Mouse (Mus musculus): ENCODE data around the gene Etl4. TPM values are rescaled to one million over a fixed set of nuclear protein-coding genes. Genes with fewer than 3 reads are reported as not detected.

Etl4 gene
- total and polyA plus RNA-seq, 2 experiments from 2014 or later, result 6.4 to 14.8 TPM

DNA sequence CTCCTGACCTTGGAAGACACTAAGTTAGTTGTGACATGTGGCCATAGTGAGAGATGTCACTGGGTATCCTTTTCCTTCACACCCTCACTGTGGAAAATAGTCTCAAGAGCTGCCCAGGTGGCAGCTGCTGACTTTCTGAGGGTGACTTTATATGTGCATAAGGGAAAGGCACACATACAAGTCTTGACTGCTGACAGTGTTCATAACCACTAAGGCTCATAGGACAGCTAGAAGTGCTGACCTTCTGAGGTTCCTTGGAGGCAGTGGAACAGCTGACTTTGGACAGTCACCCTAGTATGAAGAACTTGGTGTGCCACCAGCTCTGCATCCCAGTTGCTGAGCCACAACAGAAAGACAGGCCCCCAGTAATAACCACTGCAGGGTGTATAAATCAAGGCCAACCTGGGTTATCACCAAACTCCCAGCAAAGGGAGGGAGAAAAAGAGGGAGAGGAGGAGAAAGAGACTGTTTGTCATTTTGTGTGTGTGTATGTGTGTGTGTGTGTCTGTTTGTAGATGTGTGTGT, 855.0 kb downstream of the Etl4 start:
- no peak overlapping the region for H3K4me3 ChIP-seq (ENCODE audit: low read length)
- no peak for TF ChIP-seq CTCF (IDR thresholded peaks at IDR 0.05; ENCODE audit: low read depth)
- no peaks in the 10 kb centered on the region for H3K27me3 ChIP-seq (ENCODE audit: insufficient read depth, low read length)
- no peak overlapping the region for H3K27ac ChIP-seq
- DNase-seq (ENCODE audit: low spot score), result no peak
- H3K9ac ChIP-seq (replicated peaks; ENCODE audit: low read length), result no peak overlapping the region
- no peak overlapping the region for H3K4me2 ChIP-seq (ENCODE audit: low read depth, low read length)
- no peaks in the 10 kb centered on the region for H3K9me3 ChIP-seq (ENCODE audit: low read length)
- H3K36me3 ChIP-seq (ENCODE audit: insufficient read depth, low read length), result no peaks in the 10 kb centered on the region
- ATAC-seq, result no peak
- H3K4me1 ChIP-seq (ENCODE audit: insufficient read depth, low read length), result no peaks in the 10 kb centered on the region

DNA sequence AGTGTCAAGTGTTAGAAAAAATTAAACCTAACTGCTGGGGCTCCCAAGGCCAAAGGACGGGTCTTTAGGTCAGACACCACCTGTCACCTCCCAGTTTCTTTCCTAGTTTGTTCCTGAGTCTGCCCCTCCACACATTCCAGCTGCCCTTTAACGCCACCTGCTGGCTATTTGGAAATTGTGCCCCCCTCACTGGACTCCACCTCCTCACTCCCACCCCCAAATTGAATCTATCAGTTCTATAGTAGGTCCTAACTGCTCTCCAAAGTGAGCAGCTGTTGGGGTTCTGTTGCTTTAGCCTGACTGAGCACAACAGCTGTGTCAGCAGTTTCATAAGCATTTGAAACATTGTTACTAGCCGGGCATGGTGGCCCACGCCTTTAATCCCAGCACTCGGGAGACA, 859.1 kb downstream of the Etl4 start:
- Histone ChIP-seq H3K9me3 (ENCODE audit: low read length) (no peaks in the 10 kb centered on the region), H3K9ac (replicated peaks; ENCODE audit: low read length) (no peak overlapping the region), H3K27me3 (ENCODE audit: insufficient read depth, low read length) (no peaks in the 10 kb centered on the region), H3K4me3 (ENCODE audit: low read length) (no peak overlapping the region), H3K36me3 (ENCODE audit: insufficient read depth, low read length) (no peaks in the 10 kb centered on the region), H3K4me1 (ENCODE audit: insufficient read depth, low read length) (no peaks in the 10 kb centered on the region), H3K27ac (no peak overlapping the region), H3K4me2 (ENCODE audit: low read depth, low read length) (no peak overlapping the region)
- ATAC-seq (no peak), DNase-seq (ENCODE audit: low spot score) (no peak)
- TF ChIP-seq CTCF (IDR thresholded peaks at IDR 0.05; ENCODE audit: low read depth), result no peak; the same call in 1 of the 2 replicates
- WGBS, result 71% methylated on average over 5 of the region's 5 CpGs

DNA sequence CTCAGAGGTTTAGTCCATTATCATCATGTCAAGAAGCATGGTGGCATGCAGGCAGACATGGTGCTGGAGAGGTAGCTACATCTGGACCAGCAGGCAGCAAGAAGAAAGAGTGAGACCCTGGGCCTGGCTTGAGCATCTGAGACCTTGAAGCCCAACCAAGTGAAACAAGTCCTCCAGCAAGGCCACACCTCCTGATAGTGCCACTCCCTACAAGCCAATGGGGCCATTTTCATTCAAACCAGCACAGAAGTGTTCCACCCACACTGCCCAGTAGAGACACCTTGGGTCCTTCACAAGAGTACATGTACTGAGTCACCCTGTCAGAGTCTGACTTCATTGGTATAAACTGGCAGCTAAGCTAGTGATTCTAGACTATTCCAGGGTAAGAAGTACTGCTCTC, 860.6 kb downstream of the Etl4 start:
- H3K27me3 ChIP-seq (ENCODE audit: insufficient read depth, low read length), result no peaks in the 10 kb centered on the region
- no peaks in the 10 kb centered on the region for H3K36me3 ChIP-seq (ENCODE audit: insufficient read depth, low read length)
- ATAC-seq (no peak), DNase-seq (ENCODE audit: low spot score) (no peak)
- no peaks in the 10 kb centered on the region for H3K4me1 ChIP-seq (ENCODE audit: insufficient read depth, low read length)
- H3K9ac ChIP-seq (replicated peaks; ENCODE audit: low read length), result no peak overlapping the region
- no peak overlapping the region for H3K27ac ChIP-seq
- H3K4me3 ChIP-seq (ENCODE audit: low read length), result no peak overlapping the region
- H3K4me2 ChIP-seq (ENCODE audit: low read depth, low read length), result no peak overlapping the region
- no peak for TF ChIP-seq CTCF (IDR thresholded peaks at IDR 0.05; ENCODE audit: low read depth)
- H3K9me3 ChIP-seq (ENCODE audit: low read length), result no peaks in the 10 kb centered on the region

DNA sequence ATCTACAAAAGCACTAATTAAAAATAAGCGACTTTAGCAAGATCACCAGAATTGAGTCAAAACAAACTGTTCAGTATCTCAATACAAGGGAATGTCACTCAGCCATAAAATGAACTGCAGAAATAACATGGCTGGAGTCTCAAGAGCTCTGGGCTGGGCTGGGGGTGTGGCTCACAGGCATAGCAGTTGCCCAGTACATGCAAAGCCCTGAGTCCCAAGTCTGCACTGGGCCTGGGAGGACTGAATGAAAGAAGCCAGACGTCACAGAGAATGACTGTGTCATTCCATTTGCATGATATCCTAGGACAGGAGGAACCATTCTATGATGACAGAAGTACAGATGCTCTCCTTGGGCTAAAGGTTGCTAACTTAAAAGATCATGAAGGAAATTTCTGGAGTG, 864.9 kb downstream of the Etl4 start:
- H3K9me3 ChIP-seq (ENCODE audit: low read length), result no peaks in the 10 kb centered on the region
- no peak for ATAC-seq
- DNase-seq (ENCODE audit: low spot score), result no peak
- H3K4me3 ChIP-seq (ENCODE audit: low read length), result no peak overlapping the region
- H3K4me2 ChIP-seq (ENCODE audit: low read depth, low read length), result no peak overlapping the region
- no peaks in the 10 kb centered on the region for H3K36me3 ChIP-seq (ENCODE audit: insufficient read depth, low read length)
- 72% methylated on average over 2 of the region's 2 CpGs for WGBS
- no peak overlapping the region for H3K9ac ChIP-seq (replicated peaks; ENCODE audit: low read length)
- no peak for TF ChIP-seq CTCF (IDR thresholded peaks at IDR 0.05; ENCODE audit: low read depth)
- no peaks in the 10 kb centered on the region for H3K27me3 ChIP-seq (ENCODE audit: insufficient read depth, low read length)
- H3K27ac ChIP-seq, result no peak overlapping the region
- no peaks in the 10 kb centered on the region for H3K4me1 ChIP-seq (ENCODE audit: insufficient read depth, low read length)

DNA sequence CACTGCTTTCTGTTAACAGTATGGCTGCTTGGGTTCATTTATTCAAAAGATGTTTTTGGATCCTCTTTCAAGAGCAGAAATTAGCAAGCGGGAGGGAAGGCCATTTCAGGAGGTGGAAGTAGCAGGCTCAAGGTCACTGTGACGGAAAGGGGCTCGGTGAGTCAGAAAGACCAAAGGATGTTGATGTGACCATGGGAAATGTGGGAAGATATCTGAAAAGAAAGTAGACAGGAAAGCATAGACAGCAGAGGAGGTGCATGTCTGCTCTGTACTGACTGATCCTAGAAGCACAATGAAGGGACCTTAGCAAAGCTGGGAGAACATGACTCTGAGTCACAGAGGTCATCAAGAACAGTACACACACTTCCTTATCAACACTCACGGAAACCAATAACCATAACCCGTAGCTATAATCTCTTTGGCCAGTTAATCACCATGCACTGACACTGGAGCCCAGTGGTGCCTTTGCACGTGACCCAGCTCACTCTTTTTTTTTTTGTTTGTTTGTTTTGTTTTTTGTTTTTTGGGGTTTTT, 866.7 kb downstream of the Etl4 start:
- ATAC-seq, result no peak
- 94% methylated on average over 6 of the region's 6 CpGs for WGBS
- Histone ChIP-seq H3K9ac (replicated peaks; ENCODE audit: low read length) (no peak overlapping the region), H3K4me2 (ENCODE audit: low read depth, low read length) (no peak overlapping the region), H3K36me3 (ENCODE audit: insufficient read depth, low read length) (no peaks in the 10 kb centered on the region), H3K27ac (no peak overlapping the region), H3K27me3 (ENCODE audit: insufficient read depth, low read length) (no peaks in the 10 kb centered on the region), H3K9me3 (ENCODE audit: low read length) (no peaks in the 10 kb centered on the region), H3K4me3 (ENCODE audit: low read length) (no peak overlapping the region), H3K4me1 (ENCODE audit: insufficient read depth, low read length) (no peaks in the 10 kb centered on the region)
- TF ChIP-seq CTCF (IDR thresholded peaks at IDR 0.05; ENCODE audit: low read depth), result no peak
- DNase-seq (ENCODE audit: low spot score), result no peak

DNA sequence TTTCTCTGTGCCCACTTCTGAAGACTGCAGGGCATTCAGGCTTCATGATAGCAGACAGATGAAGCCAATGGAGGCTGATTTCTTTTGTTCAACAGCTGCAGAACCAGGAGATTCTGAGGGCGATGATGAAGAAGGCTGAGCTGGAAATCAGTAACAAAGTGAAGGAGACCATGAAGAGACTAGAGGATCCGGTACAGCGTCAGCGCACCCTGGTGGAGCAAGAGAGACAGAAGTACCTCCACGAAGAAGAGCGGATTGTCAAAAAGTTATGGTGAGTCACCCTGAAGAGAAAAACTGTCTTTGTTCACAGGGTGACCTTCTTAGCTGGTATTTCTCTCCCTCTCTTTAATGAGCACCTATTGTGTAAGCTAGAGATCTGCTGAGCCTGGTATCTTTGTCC, 868.4 kb downstream of the Etl4 start:
- Histone ChIP-seq H3K9ac (replicated peaks; ENCODE audit: low read length) (no peak overlapping the region), H3K9me3 (ENCODE audit: low read length) (no peaks in the 10 kb centered on the region), H3K27ac (no peak overlapping the region), H3K27me3 (ENCODE audit: insufficient read depth, low read length) (no peaks in the 10 kb centered on the region), H3K4me1 (ENCODE audit: insufficient read depth, low read length) (no peaks in the 10 kb centered on the region), H3K4me2 (ENCODE audit: low read depth, low read length) (no peak overlapping the region), H3K4me3 (ENCODE audit: low read length) (no peak overlapping the region), H3K36me3 (ENCODE audit: insufficient read depth, low read length) (no peaks in the 10 kb centered on the region)
- peak; percentile 41; the same call in 1 of the 2 replicates for ATAC-seq
- peak; percentile 73 for DNase-seq (ENCODE audit: low spot score)
- peak; percentile 67 for TF ChIP-seq CTCF (IDR thresholded peaks at IDR 0.05; ENCODE audit: low read depth)
- 71% methylated on average over 6 of the region's 6 CpGs for WGBS

DNA sequence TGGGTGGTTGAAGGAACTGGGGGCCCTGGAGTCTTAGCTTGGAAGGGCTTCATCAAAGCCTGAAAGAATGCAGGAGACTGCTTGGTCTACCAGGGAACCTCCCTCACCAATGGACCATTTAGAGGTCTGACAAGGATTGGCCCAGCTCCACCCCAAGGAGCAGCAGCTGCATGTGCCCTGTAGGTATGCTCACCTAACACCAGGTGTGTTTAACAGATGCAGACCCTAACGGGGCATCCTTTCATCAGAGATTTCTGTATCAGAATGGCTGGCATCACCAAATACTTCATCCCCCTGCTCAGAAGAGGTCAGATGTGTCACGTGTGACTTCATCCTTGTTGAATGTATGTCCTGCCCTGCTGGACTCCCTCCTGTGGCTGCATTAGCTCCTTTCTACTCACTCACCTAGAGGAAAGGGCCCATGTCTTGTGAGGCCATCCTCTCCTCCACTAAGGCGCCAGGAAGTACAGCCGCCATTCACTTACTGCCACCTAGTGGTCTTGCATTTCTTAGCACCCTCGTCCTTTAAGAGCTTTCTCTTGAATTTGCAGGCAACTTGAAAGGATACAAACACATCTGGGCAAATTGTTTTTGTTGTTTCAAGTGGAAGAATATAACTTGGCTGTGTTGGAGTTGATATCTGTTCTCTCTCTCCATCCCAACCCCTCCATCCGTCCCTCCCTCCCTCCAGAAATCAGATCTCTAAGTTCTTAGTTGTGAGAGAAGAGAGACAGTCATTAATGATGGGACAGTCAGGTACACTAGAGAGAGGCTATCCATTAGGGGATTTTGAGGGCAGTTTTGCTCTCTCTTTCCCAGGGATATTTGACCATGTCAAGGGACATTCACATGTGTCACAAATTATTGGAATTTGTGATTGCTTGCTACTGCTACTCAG, 870.2 kb downstream of the Etl4 start:
- Histone ChIP-seq H3K27ac (no peak overlapping the region), H3K27me3 (ENCODE audit: insufficient read depth, low read length) (no peaks in the 10 kb centered on the region), H3K9ac (replicated peaks; ENCODE audit: low read length) (no peak overlapping the region), H3K4me2 (ENCODE audit: low read depth, low read length) (no peak overlapping the region), H3K9me3 (ENCODE audit: low read length) (no peaks in the 10 kb centered on the region), H3K4me1 (ENCODE audit: insufficient read depth, low read length) (no peaks in the 10 kb centered on the region), H3K4me3 (ENCODE audit: low read length) (no peak overlapping the region), H3K36me3 (ENCODE audit: insufficient read depth, low read length) (no peaks in the 10 kb centered on the region)
- DNase-seq (ENCODE audit: low spot score), result peak; percentile 87
- peak; percentile 96 for TF ChIP-seq CTCF (IDR thresholded peaks at IDR 0.05; ENCODE audit: low read depth)
- WGBS, result 32% methylated on average over 6 of the region's 6 CpGs
- ATAC-seq, result peak; percentile 76
